Mouse (Mus musculus): ENCODE measurements around the gene Cabp7. TPM values are rescaled to one million over a fixed set of nuclear protein-coding genes. Genes with fewer than 3 reads are reported as not detected.

The Cabp7 gene
- total RNA-seq, 1 experiment, result 1.9 TPM

- H3K4me3 ChIP-seq (ENCODE audit: insufficient read depth in 1 of 2, low read depth in 1 of 2, low read length in 2 of 2, poor library complexity in 1 of 2, severe bottlenecking in 1 of 2), result no peak overlapping the region
- in situ Hi-C loops (cut with MboI; ENCODE audit: low sequenced_read_pairs in 2 of 2, unreplicated experiment in 2 of 2), result no loop called here
- no peak overlapping the region for H3K9ac ChIP-seq (ENCODE audit: insufficient read depth, low read depth, low read length, poor library complexity, severe bottlenecking)
- no peak for DNase-seq (ENCODE audit: low read depth, low spot score)
- no peaks in the 10 kb centered on the region for H3K36me3 ChIP-seq (ENCODE audit: control insufficient read depth, insufficient read depth, low read length, poor library complexity, severe bottlenecking)
- H3K9me3 ChIP-seq (ENCODE audit: control insufficient read depth, insufficient read depth, low read depth, low read length), result no peaks in the 10 kb centered on the region
- TF ChIP-seq MAFK (IDR thresholded peaks at IDR 0.05; ENCODE audit: insufficient read depth, low read depth, low read length) (no peak), HCFC1 (IDR thresholded peaks at IDR 0.05; ENCODE audit: borderline replicate concordance, insufficient read depth, low read length) (no peak), CHD2 (IDR thresholded peaks at IDR 0.05; ENCODE audit: low read depth, low read length) (no peak), ZNF384 (IDR thresholded peaks at IDR 0.05; ENCODE audit: low read depth, low read length) (no peak), ZC3H11A (IDR thresholded peaks at IDR 0.05; ENCODE audit: borderline replicate concordance, low read depth, low read length) (no peak)
- no peak overlapping the region for H3K27ac ChIP-seq (ENCODE audit: insufficient read depth, low read depth, low read length, poor library complexity, severe bottlenecking)
- H3K4me1 ChIP-seq (ENCODE audit: control insufficient read depth in 2 of 2, insufficient read depth in 2 of 2, low read length in 2 of 2, poor library complexity in 1 of 2), result peaks cover 2 to 9% of the 10 kb centered on the region in 2 experiments; a peak in 1 of 4 replicates
Measured at GRCm38 (mm10) chr11:4718548-4718947, 28.0 kb downstream of the Cabp7 start.

- no peak overlapping the region for H3K4me3 ChIP-seq (ENCODE audit: insufficient read depth in 1 of 2, low read depth in 1 of 2, low read length in 2 of 2, poor library complexity in 1 of 2, severe bottlenecking in 1 of 2)
- no peak overlapping the region for H3K27ac ChIP-seq (ENCODE audit: insufficient read depth, low read depth, low read length, poor library complexity, severe bottlenecking)
- no peak for DNase-seq (ENCODE audit: low read depth, low spot score)
- no peaks in the 10 kb centered on the region for H3K9me3 ChIP-seq (ENCODE audit: control insufficient read depth, insufficient read depth, low read depth, low read length)
- H3K9ac ChIP-seq (ENCODE audit: insufficient read depth, low read depth, low read length, poor library complexity, severe bottlenecking), result no peak overlapping the region
- in situ Hi-C loops (cut with MboI; ENCODE audit: low sequenced_read_pairs in 2 of 2, unreplicated experiment in 2 of 2), result no loop called here
- no peaks in the 10 kb centered on the region for H3K36me3 ChIP-seq (ENCODE audit: control insufficient read depth, insufficient read depth, low read length, poor library complexity, severe bottlenecking)
- TF ChIP-seq CHD2 (IDR thresholded peaks at IDR 0.05; ENCODE audit: low read depth, low read length) (no peak), ZC3H11A (IDR thresholded peaks at IDR 0.05; ENCODE audit: borderline replicate concordance, low read depth, low read length) (no peak), ZNF384 (IDR thresholded peaks at IDR 0.05; ENCODE audit: low read depth, low read length) (no peak), MAFK (IDR thresholded peaks at IDR 0.05; ENCODE audit: insufficient read depth, low read depth, low read length) (no peak), HCFC1 (IDR thresholded peaks at IDR 0.05; ENCODE audit: borderline replicate concordance, insufficient read depth, low read length) (no peak)
- H3K4me1 ChIP-seq (ENCODE audit: control insufficient read depth in 2 of 2, insufficient read depth in 2 of 2, low read length in 2 of 2, poor library complexity in 1 of 2), result peaks cover 2 to 9% of the 10 kb centered on the region in 2 experiments; a peak in 1 of 4 replicates
Measured at GRCm38 (mm10) chr11:4716530-4717236, 29.9 kb downstream of the Cabp7 start.

- in situ Hi-C loops (cut with MboI; ENCODE audit: low sequenced_read_pairs in 2 of 2, unreplicated experiment in 2 of 2), result no loop called here
- no peak overlapping the region for H3K27ac ChIP-seq (ENCODE audit: insufficient read depth, low read depth, low read length, poor library complexity, severe bottlenecking)
- H3K4me1 ChIP-seq (ENCODE audit: control insufficient read depth in 2 of 2, insufficient read depth in 2 of 2, low read length in 2 of 2, poor library complexity in 1 of 2), result peaks cover 2 to 4% of the 10 kb centered on the region in 2 experiments; a peak in 1 of 4 replicates
- no peak overlapping the region for H3K4me3 ChIP-seq (ENCODE audit: insufficient read depth in 1 of 2, low read depth in 1 of 2, low read length in 2 of 2, poor library complexity in 1 of 2, severe bottlenecking in 1 of 2)
- H3K9ac ChIP-seq (ENCODE audit: insufficient read depth, low read depth, low read length, poor library complexity, severe bottlenecking), result no peak overlapping the region
- no peaks in the 10 kb centered on the region for H3K36me3 ChIP-seq (ENCODE audit: control insufficient read depth, insufficient read depth, low read length, poor library complexity, severe bottlenecking)
- no peaks in the 10 kb centered on the region for H3K9me3 ChIP-seq (ENCODE audit: control insufficient read depth, insufficient read depth, low read depth, low read length)
- DNase-seq (ENCODE audit: low read depth, low spot score), result no peak
- TF ChIP-seq HCFC1 (IDR thresholded peaks at IDR 0.05; ENCODE audit: borderline replicate concordance, insufficient read depth, low read length) (no peak), ZNF384 (IDR thresholded peaks at IDR 0.05; ENCODE audit: low read depth, low read length) (no peak), CHD2 (IDR thresholded peaks at IDR 0.05; ENCODE audit: low read depth, low read length) (no peak), MAFK (IDR thresholded peaks at IDR 0.05; ENCODE audit: insufficient read depth, low read depth, low read length) (no peak), ZC3H11A (IDR thresholded peaks at IDR 0.05; ENCODE audit: borderline replicate concordance, low read depth, low read length) (no peak)
Measured at GRCm38 (mm10) chr11:4715596-4715995, 31.0 kb downstream of the Cabp7 start.

- in situ Hi-C loops (cut with MboI; ENCODE audit: low sequenced_read_pairs in 2 of 2, unreplicated experiment in 2 of 2), result no loop called here
- Histone ChIP-seq H3K27ac (ENCODE audit: insufficient read depth, low read depth, low read length, poor library complexity, severe bottlenecking) (no peak overlapping the region), H3K9ac (ENCODE audit: insufficient read depth, low read depth, low read length, poor library complexity, severe bottlenecking) (no peak overlapping the region), H3K36me3 (ENCODE audit: control insufficient read depth, insufficient read depth, low read length, poor library complexity, severe bottlenecking) (no peaks in the 10 kb centered on the region), H3K4me1 (ENCODE audit: control insufficient read depth in 2 of 2, insufficient read depth in 2 of 2, low read length in 2 of 2, poor library complexity in 1 of 2) (no peaks in the 10 kb centered on the region), H3K9me3 (ENCODE audit: control insufficient read depth, insufficient read depth, low read depth, low read length) (no peaks in the 10 kb centered on the region), H3K4me3 (ENCODE audit: insufficient read depth in 1 of 2, low read depth in 1 of 2, low read length in 2 of 2, poor library complexity in 1 of 2, severe bottlenecking in 1 of 2) (no peak overlapping the region)
- no peak for DNase-seq (ENCODE audit: low read depth, low spot score)
- TF ChIP-seq ZC3H11A (IDR thresholded peaks at IDR 0.05; ENCODE audit: borderline replicate concordance, low read depth, low read length) (no peak), MAFK (IDR thresholded peaks at IDR 0.05; ENCODE audit: insufficient read depth, low read depth, low read length) (no peak), CHD2 (IDR thresholded peaks at IDR 0.05; ENCODE audit: low read depth, low read length) (no peak), HCFC1 (IDR thresholded peaks at IDR 0.05; ENCODE audit: borderline replicate concordance, insufficient read depth, low read length) (no peak), ZNF384 (IDR thresholded peaks at IDR 0.05; ENCODE audit: low read depth, low read length) (no peak)
Measured at GRCm38 (mm10) chr11:4714727-4715126, 31.9 kb downstream of the Cabp7 start.
